Mouse (Mus musculus) G1E (cell line): Measurements from ENCODE around the gene Sh2d4b.

ENCODE experiments used
- CTCF ChIP-seq: IDR thresholded peaks from 2 replicates; pipeline ENCODE4 v1.5.1; 2012; ENCODE audit warnings: low read depth, low read length, inconsistent platforms, mixed read lengths
- GATA1 ChIP-seq: IDR thresholded peaks from 2 replicates; pipeline ENCODE4 v1.6.1; 2012; ENCODE audit warnings: borderline replicate concordance, low read length, inconsistent platforms, mixed read lengths

DNA sequence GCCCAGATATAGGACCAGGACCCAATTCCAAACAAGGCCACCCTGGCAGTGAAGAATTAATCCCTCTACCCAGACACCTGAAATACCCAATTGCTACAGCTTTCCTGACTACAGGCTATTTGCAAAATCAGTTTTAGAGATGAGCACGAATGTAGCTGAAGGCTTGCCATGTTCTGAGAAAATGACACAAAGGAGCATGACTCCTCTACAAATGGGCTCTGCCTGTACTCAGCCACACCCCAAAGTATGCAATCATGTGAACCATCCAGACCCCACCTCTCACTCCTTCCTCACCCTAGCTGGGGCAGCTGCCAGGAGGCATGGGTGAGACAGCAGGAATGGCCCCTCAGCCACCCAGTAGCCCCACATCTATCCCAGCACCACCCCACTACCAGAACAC, 42.4 kb upstream of the Sh2d4b start:
- TF ChIP-seq CTCF (no peak), GATA1 (no peak)
